Mouse (Mus musculus) left cerebral cortex, postnatal 36 days (tissue): ENCODE data around the gene Slc22a21. TPM values are rescaled to one million over a fixed set of nuclear protein-coding genes. Genes with fewer than 3 reads are reported as not detected.

Experiments used
- DNase-seq, 2 experiments: peaks; one replicate each; pipeline ENCODE4 v3.0.0; 2021 to 2022; ENCODE audit warnings: low spot score in 2 of 2, mixed read lengths in 1 of 2
- intact Hi-C: fragments of 180-260 bp; cut with DNase I; formaldehyde crosslinking; loops from one replicate; pipeline ENCODE4 v1.15.1; 2025
- total RNA-seq, 2 experiments: library from RNA; stranded (reverse); gene quantifications; 2 replicates each; pipeline ENCODE4 v1.2.3; 2021

Gene Slc22a21
- total RNA-seq, 2 experiments from 2014 or later = 1.1 to 1.9 TPM

DNA sequence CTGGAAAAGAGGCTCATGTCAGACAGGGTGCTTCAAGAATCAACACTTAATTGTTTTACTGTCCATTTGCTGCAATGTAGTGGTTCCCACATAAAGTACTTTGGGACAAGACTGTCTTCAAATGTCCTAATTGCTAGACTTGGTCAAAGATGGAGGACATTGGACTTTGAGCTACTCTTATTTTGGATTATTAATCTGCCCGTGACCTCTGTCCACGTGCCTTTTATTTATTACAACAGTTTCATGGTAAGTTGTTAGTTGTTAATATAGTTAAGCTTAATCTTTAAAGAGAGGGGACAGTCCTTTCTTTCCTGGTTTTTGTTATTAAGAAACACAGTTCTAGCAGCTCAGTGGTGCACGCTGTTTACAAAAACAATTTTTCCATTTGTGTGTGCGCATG is 61.3 kb downstream of the Slc22a21 start:
- intact Hi-C loops = no loop called here
- no peak for DNase-seq

DNA sequence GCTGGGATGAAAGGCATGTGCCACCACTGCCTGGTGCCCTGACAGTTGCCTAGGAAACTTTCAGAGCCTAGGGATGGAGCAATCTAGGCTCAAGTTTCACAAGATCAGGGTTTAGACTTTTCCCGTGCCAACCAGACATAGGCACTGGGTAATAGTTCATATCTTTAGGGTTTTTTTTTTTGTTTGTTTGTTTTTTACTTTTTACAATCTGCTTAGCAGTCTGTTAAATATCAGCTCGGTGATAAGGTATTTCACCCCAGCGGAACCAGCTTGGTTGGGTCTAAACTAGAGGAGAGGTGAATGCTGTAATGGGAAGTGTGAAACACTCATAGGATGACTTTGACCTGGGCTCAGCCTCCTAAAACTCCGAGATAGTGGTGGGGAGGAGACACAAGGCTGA is 69.1 kb downstream of the Slc22a21 start:
- intact Hi-C loops = no loop called here

DNA sequence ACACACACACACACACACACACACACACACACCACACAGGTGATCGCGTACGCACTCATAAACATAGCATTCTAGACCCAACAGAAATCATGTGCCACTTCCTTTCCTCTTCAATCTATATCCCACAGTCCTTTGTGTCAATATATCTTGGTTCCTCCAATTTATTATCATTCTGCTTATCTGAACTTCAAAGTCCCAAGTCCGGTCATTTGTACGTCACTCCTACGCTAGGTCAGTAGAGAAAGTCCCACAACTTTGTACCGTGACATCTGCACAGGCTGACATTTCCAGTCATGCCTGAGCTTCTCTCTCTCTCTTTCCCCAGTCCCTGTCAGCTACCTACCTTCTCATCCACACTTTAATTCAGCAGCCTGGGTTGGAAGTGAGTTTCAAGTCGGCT is 71.4 kb downstream of the Slc22a21 start:
- intact Hi-C loops = no loop called here
- DNase-seq = no peak

More for the DNA sequence above, 69.1 kb downstream of the Slc22a21 start:
- DNase-seq = no peak

DNA sequence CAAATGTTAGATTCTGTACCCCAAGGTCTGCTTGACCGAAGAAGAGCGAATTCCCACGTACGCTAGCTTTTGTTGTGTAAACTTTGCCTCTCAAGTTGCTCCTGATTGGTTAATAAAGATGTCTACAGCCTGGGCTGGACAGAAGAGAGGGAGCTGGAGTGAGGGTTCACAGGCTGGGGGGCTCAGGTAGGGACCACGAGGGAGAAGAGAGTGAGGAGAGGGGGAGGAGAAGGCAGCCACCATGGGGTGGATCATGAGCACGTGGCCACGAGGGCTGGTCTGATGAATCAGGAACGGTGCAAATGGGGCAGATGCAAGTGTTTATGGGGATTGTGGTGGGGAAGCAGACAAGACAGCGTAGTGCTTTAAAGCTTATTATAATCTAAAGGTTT is 75.6 kb downstream of the Slc22a21 start:
- no peak for DNase-seq
- intact Hi-C loops = no loop called here

DNA sequence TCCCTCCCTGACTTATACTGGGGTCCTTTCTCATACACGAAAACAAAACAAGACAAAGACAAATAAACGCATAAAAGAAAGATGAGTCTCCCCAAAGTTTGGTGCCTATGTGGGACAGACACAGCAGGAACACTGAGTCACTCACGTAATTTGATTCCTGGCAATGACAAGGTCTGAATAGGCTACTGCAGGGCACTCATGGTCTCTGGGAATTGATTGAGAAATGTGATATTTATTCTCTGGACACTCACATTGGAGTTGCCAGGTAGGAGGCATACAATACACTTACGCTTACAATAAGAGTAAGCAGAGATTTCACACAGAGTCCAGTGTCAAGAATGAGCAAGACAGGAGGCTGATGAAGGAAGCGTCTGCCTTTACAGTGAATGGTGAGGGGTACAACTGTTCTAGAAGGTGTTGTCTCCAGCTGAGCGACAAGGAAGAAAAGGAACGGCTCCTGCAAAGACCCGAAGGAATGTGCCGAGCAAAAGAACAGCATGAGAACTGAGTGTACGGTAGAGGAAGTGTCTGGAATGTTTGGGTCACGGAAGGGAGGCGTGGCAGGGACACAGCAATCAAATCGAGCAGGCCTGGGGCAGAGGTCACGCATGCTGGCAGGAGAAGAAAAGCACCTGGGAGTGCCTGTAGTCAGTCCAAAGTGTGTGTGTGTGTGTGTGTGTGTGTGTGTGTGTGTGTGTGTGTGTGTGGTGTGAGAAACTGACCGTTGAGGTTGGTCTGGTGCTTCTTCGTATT is 76.2 kb downstream of the Slc22a21 start:
- DNase-seq = no peak
- intact Hi-C loops = no loop called here

DNA sequence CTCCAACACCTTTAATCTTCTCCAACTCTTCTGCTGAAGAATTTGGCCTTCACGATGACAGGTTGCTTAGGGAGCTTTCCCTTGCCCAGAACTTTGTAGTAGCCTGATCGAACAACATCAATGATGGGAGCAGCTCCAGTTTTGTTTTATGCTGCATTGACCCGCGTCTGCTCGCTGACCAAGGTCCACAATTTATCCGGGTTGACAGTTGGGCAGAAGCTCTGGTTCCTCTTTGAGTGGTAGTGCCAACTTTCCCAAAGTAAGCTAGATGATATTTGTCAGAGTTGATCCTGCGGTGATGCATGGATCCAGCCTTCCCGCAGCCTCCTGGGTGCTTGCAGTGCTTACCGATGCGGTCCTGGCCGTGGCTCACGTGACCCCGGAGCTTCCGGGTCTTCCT is 77.4 kb downstream of the Slc22a21 start:
- no peak for DNase-seq
- intact Hi-C loops = no loop called here

DNA sequence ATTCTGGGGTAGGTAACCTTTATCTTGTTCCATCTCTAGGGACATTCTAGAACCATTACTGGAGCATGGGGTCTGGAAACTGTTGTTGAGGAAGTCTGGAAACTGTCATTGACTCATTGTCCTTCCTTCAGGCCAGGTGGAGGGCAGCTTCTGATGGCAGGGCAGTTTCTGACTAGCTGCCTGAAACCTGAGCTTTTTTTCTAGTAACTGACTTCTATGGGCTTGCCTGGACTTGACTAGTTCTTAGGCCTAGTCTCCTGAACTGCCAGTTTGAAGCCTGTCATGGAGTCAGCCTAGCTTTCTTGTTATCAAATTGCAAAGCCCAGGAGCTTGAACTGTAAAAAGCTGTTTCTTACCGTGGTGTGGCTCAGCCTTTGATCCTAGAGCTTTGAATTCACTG is 79.1 kb downstream of the Slc22a21 start:
- intact Hi-C loops = no loop called here
- no peak for DNase-seq

DNA sequence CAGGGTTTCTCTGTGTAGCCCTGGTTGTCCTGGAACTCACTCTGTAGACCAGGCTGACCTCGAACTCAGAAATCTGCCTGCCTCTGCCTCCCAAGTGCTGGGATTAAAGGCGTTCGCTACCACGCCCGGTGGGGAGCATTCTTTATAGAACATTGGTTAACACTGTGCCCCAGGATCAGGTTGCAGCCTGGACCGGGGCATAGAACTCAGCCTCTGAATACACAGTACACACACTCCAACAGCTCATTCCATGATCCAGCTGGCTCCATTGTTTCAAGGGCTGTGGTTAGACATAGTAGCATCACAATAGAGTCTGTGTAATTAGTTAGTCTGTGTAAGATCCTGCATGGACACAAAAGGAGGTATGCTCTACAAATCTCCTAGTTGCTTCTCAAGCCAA is 80.2 kb downstream of the Slc22a21 start:
- no peak for DNase-seq
- intact Hi-C loops = no loop called here

Other genes starting within 250 kb of the Slc22a21 start
- gene Irf1, start 210.3 kb downstream of the Slc22a21 start, total RNA-seq = 1 to 10 TPM; 6.5 to 6.6 TPM
- 1 to 10 TPM in 1 of 2 experiments, under 1 TPM in 1; 0.96 to 1.2 TPM for gene Gm17334, start 207.1 kb downstream of the Slc22a21 start, total RNA-seq
- gene Gm12216, start 121.1 kb downstream of the Slc22a21 start, total RNA-seq = 1 to 10 TPM; 4.0 to 4.5 TPM
- gene Slc22a5, start 88.7 kb downstream of the Slc22a21 start, total RNA-seq = 10 to 100 TPM in 1 of 2 experiments, 1 to 10 TPM in 1; 7.8 to 13.1 TPM
- 1 to 10 TPM; 4.3 to 5.3 TPM for gene Slc22a4, start 47.8 kb upstream of the Slc22a21 start, total RNA-seq
- gene Pdlim4, start 88.7 kb upstream of the Slc22a21 start, total RNA-seq = 10 to 100 TPM; 12.2 to 13.1 TPM
- gene P4ha2, start 119.8 kb upstream of the Slc22a21 start, total RNA-seq = 10 to 100 TPM; 15.4 to 21.4 TPM